Mouse (Mus musculus): ENCODE results near the gene Eps8l1. TPM values are rescaled to one million over a fixed set of nuclear protein-coding genes. Genes with fewer than 3 reads are reported as not detected.
"Not testable (repeated sequence)": the region's sequence is repeated elsewhere in the genome, so short reads cannot be mapped to it uniquely, and the experiment has no call there.

The Eps8l1 gene
- polyA plus RNA-seq, 1 experiment from 2014 or later = 7.1 TPM

- H3K4me3 ChIP-seq = no peak within 1 kb of the TSS
- H3K4me2 ChIP-seq (replicated peaks) = no peak within 1 kb of the TSS; the same call in 1 of the 2 replicates
- 15% methylated on average over 4 of the region's 4 CpGs for WGBS
- H3K4me1 ChIP-seq = peaks cover 27% of the 10 kb centered on the region
- no peaks in the 10 kb centered on the region for H3K36me3 ChIP-seq
- H3K9me3 ChIP-seq (replicated peaks) = no peaks in the 10 kb centered on the region
- no peak within 1 kb of the TSS for H3K9ac ChIP-seq
- ATAC-seq (ENCODE audit: low FRiP score) = 0 out of 2 replicates have a peak, but pooled peaks have one; percentile 35
- H3K27me3 ChIP-seq = peaks cover 18% of the 10 kb centered on the region
- no peak within 1 kb of the TSS for H3K27ac ChIP-seq
Observed at GRCm38 (mm10) chr7:4516332-4517050, 56.0 kb downstream of the Eps8l1 start, which contains the start of gene Tnnt1. Tnnt1 (minus strand) TSS chr7:4516382.

GRCm38 (mm10) chr7:4518487-4518886 is 58.0 kb downstream of the Eps8l1 start:
- H3K36me3 ChIP-seq = no peaks in the 10 kb centered on the region
- no peak overlapping the region for H3K9ac ChIP-seq
- H3K4me2 ChIP-seq (replicated peaks) = no peak overlapping the region
- ATAC-seq (ENCODE audit: low FRiP score) = no peak
- 68% methylated on average over 1 of the region's 1 CpGs for WGBS
- no peak overlapping the region for H3K27ac ChIP-seq
- peaks cover 32% of the 10 kb centered on the region for H3K27me3 ChIP-seq
- H3K4me3 ChIP-seq = no peak overlapping the region
- no peaks in the 10 kb centered on the region for H3K9me3 ChIP-seq (replicated peaks)
- H3K4me1 ChIP-seq = peaks cover 29% of the 10 kb centered on the region

DNA sequence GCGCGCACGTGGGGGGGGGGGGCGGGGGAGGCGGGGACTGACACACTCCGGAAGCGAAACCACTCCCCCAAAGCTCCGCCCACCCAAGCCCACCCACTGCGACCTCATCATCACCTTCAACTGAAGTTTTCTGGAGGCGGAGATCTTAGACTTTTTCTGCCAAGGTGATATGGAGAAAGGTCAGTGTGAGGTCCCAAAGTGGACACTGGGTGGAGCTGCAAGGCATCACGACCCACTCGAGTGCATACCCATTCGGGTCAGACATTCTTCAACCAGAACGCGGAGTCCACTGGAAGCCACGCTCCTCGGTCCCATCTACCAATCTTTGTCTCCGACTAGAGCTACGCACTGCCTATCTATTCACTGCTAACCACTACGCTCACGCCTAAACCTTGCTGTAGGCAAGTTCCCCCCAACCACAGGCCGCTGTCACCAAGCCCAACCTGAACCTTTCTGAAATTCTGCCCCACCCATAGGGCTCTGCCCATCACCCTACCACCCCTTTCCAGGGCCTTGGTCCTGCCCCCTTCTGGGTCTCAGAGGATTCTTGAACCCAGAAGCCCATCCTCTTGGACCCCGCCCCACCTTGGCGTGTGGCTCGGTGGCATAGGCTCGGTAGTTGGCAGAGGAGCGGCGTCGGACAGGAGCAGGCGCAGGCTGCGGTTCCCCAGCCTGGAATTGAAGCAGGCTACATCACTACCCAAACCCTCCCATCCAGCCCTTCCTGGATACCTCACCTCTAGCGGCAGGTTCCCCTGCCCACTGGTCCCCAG is 60.9 kb downstream of the Eps8l1 start:
- H3K27me3 ChIP-seq = peaks cover 32% of the 10 kb centered on the region
- WGBS = 34% methylated on average over 32 of the region's 32 CpGs
- H3K4me1 ChIP-seq = peaks cover 18% of the 10 kb centered on the region
- H3K4me3 ChIP-seq = peak overlapping the region; percentile 18; the same call in 1 of the 2 replicates
- peak overlapping the region; percentile 51 for H3K4me2 ChIP-seq (replicated peaks)
- H3K9ac ChIP-seq = no peak overlapping the region
- ATAC-seq (ENCODE audit: low FRiP score) = no peak
- H3K27ac ChIP-seq = no peak overlapping the region
- H3K36me3 ChIP-seq = no peaks in the 10 kb centered on the region
- H3K9me3 ChIP-seq (replicated peaks) = no peaks in the 10 kb centered on the region

- 77% methylated on average over 6 of the region's 6 CpGs for WGBS
- Histone ChIP-seq H3K4me3 (no peak overlapping the region), H3K4me2 (replicated peaks) (no peak overlapping the region), H3K9ac (no peak overlapping the region), H3K36me3 (no peaks in the 10 kb centered on the region), H3K27ac (no peak overlapping the region), H3K9me3 (replicated peaks) (no peaks in the 10 kb centered on the region), H3K4me1 (peaks cover 19% of the 10 kb centered on the region), H3K27me3 (peaks cover 38% of the 10 kb centered on the region)
- ATAC-seq (ENCODE audit: low FRiP score) = no peak
Observed at GRCm38 (mm10) chr7:4522292-4522691, 61.8 kb downstream of the Eps8l1 start.

DNA sequence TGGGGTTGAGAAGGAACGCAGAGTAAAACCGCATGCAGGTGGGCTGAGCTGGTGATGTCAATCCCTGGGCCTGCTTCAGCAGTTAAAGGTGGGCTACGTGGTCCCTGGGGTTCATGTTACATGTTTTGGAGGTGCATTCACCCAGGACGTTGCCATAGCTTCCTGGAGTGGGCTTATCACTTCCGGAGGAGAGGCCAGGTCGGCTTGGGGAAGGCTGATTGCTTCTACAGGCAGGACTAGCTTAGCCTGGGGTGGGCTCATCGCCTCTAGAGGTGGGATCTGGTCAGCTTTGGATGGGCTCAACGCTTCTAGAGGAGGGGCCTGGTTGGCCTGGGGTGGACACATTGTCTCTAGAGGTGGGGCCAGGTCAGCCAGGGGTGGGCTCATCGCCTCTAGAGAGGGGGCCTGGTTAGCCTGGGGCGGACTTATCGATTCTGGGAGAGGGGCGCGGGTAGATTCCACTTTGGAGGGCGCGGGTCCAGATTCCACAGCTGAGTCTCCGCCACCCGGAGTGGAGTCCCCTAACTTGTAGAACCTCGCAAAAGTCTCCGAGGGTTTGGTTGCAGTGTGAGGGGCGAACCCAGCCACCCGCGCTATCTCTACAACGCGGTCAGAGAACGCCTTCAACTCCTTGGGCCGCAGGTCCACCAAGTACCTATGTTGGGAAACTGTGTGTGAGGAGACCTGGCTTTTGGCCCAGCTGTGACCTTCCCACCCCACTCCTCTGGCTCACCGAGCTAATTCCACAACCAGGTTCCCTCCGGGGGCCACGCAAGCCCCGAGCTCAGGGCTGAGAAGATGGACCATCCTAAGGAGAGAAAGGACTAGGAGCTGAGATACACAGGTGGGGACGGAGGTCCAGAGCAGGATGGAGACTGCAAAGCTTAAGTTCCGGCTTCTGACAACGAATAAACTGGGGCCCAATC is 63.0 kb downstream of the Eps8l1 start:
- no peak for ATAC-seq (ENCODE audit: low FRiP score)
- Histone ChIP-seq H3K9ac (no peak overlapping the region), H3K4me3 (no peak overlapping the region), H3K36me3 (no peaks in the 10 kb centered on the region), H3K27me3 (peaks cover 47% of the 10 kb centered on the region), H3K9me3 (replicated peaks) (no peaks in the 10 kb centered on the region), H3K27ac (no peak overlapping the region), H3K4me1 (peaks cover 20% of the 10 kb centered on the region), H3K4me2 (replicated peaks) (no peak overlapping the region)
- 92% methylated on average over 33 of the region's 33 CpGs for WGBS

- H3K27ac ChIP-seq; H3K4me2 ChIP-seq (replicated peaks); ATAC-seq (ENCODE audit: low FRiP score); H3K9me3 ChIP-seq (replicated peaks); H3K36me3 ChIP-seq; H3K4me3 ChIP-seq; H3K9ac ChIP-seq: not testable (repeated sequence)
- 76% methylated on average over 15 of the region's 15 CpGs for WGBS
- peaks cover 20% of the 10 kb centered on the region for H3K4me1 ChIP-seq
- peaks cover 49% of the 10 kb centered on the region for H3K27me3 ChIP-seq
Observed at GRCm38 (mm10) chr7:4524212-4524922, 63.9 kb downstream of the Eps8l1 start, which contains the start of gene Tnni3. Tnni3 (minus strand) TSS chr7:4524229.

DNA sequence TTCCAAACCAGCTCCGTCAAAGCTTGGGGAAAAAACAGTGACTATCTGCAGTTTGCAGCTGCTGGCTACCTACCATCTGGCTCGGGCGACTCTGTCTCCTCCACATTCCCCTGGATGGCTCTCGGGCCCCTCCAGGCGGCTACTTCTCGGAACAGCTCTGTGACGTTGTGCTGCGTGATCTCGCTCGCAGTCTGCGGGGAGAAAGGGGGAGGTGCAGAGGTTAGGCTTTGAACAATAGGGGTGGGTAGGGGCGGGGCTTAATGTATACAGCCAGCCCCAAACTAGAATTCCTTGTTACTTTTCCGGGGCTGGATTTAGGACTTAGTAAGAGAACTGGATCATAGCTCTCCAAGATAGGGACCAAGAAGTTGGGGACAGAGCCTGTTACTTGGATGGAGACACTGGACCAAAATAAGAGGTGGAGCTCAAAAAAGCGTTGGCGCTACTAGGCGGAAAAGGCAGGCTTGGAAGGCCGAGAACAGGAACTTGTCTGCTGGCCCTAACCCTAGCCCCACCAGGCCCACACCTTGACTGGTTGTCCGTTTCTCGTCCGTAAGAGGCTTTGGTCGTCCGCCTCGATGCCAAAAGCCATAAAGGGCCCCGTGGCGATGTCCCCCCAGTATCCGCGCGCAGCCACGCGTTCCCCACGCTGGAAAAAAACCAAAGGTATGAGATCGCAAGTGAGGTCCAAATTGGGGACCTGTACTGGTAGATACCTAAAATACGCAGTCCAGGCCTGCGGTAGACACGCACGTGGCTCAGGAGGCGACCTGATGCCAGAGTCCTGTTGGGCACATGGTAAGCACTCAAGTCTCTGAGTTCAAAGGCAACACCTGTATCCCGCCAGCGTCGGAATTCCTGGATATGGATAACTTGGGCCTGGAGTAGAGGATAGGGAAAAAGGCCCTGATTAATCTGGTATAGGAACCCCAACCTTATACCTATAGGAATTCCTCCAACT is 66.1 kb downstream of the Eps8l1 start:
- Histone ChIP-seq H3K4me2 (replicated peaks) (peak overlapping the region; percentile 52), H3K27me3 (peaks cover 36% of the 10 kb centered on the region), H3K4me1 (peaks cover 10% of the 10 kb centered on the region), H3K36me3 (no peaks in the 10 kb centered on the region), H3K27ac (no peak overlapping the region), H3K9me3 (replicated peaks) (no peaks in the 10 kb centered on the region), H3K9ac (peak overlapping the region; percentile 41; the same call in 1 of the 2 replicates), H3K4me3 (peak overlapping the region; percentile 25)
- WGBS = 24% methylated on average over 40 of the region's 40 CpGs
- ATAC-seq (ENCODE audit: low FRiP score) = peak; percentile 89

DNA sequence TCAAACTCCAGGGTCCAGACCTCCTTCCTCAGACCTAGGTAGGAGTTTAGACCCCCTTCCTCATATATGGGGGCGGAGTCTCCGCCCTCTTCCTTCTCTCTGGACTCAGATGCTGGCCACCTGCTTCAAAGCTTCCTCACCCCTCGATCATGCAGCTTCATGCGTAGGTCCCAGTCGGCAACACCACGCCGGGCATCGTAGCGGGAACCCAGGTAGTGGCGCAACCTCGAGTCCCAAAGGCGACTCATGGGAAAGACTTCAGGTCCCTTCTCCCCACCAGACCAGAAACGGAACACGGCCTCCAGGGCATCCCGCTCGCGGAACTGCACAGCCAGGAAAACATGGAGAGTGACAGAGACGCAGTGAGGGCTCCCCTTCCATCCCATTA is 66.8 kb downstream of the Eps8l1 start:
- peaks cover 33% of the 10 kb centered on the region for H3K27me3 ChIP-seq
- no peak overlapping the region for H3K4me3 ChIP-seq
- 37% methylated on average over 18 of the region's 18 CpGs for WGBS
- no peaks in the 10 kb centered on the region for H3K9me3 ChIP-seq (replicated peaks)
- no peaks in the 10 kb centered on the region for H3K36me3 ChIP-seq
- no peak overlapping the region for H3K27ac ChIP-seq
- peak overlapping the region; percentile 52 for H3K4me2 ChIP-seq (replicated peaks)
- peaks cover 13% of the 10 kb centered on the region for H3K4me1 ChIP-seq
- H3K9ac ChIP-seq = no peak overlapping the region
- peak; percentile 3; the same call in 1 of the 2 replicates for ATAC-seq (ENCODE audit: low FRiP score)

All from hindbrain, embryonic 12.5 days (tissue).